In the genomic region with DNA sequence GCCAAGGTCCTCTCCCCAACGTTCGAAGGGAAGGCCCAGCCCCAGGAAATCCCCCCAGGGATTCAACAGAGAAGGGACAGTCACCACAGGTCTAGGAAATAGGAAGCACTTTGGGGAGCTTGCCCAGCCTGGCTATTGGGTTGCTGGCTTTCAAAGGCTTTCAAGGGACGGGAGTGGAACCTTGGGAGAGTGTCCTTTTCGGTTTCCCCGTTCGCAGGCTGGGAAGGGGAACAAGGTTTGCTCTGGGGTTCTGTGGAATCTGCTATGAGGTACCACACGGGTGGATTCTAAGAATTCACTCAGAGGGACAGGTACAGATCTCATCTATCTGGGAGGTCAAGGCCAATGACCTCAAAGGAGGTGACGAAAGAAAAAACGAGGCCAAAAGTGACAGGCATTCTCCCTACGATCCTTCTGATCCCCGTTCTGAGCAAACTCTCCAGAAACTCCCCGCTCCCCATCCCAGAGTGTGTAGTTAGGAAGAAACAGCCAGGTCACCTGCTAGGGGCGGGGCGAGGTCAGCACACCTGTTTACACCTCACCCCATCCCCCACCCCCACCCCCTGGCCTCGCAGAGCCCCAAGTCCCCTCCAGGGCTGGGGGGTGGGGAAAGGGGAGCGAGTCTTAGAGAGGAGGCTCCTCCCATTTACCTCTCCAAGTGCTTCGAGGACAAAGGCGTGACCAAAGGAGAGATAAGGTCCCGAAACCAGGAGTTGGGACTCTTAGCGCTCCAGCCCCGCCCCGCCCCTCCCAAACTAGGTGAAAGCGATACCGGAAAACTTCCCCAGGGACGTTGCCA, we compare ENCODE assay signal across 8 mouse cellular contexts. TPM values are rescaled to one million over a fixed set of nuclear protein-coding genes. Genes with fewer than 3 reads are reported as not detected.
DNase-seq lines count a peak whose midpoint lies in the region; ATAC-seq and TF ChIP-seq lines count a peak whose summit lies in the region.

No protein-coding gene starts in this region.

- ATAC-seq in hindbrain, embryonic 11.5 days (ENCODE audit: low FRiP score) = no peak
- no peak for ATAC-seq in limb, embryonic 14.5 days (ENCODE audit: low FRiP score, low read depth)

- H3K9ac ChIP-seq in ES-Bruce4 (ENCODE audit: low read depth, poor library complexity, severe bottlenecking) = peak overlapping the region; percentile 79
- peak overlapping the region; percentile 80; the same call in 1 of the 2 replicates for H3K9ac ChIP-seq in hindbrain, embryonic 11.5 days (ENCODE audit: low read depth, low read length)
- peak overlapping the region; percentile 85 for H3K9ac ChIP-seq in limb, embryonic 14.5 days (ENCODE audit: low read depth, low read length, severe bottlenecking)

- 2% methylated on average over 25 of the region's 25 CpGs for WGBS in hindbrain, embryonic 11.5 days
- WGBS in limb, embryonic 14.5 days = 8% methylated on average over 25 of the region's 25 CpGs

- TF ChIP-seq CTCF in ES-Bruce4 (IDR thresholded peaks at IDR 0.05; ENCODE audit: low read depth, low read length) = no peak

- H3K36me3 ChIP-seq in ES-Bruce4 (ENCODE audit: control insufficient read depth, insufficient read depth, low read length, poor library complexity, severe bottlenecking) (peaks cover 15% of the 10 kb centered on the region), myocyte (ENCODE audit: control insufficient read depth, insufficient read depth) (no peaks in the 10 kb centered on the region)
- H3K36me3 ChIP-seq in hindbrain, embryonic 11.5 days (ENCODE audit: control insufficient read depth, insufficient read depth, low read length) = no peaks in the 10 kb centered on the region
- H3K36me3 ChIP-seq in limb, embryonic 14.5 days (ENCODE audit: control insufficient read depth, insufficient read depth, low read length) = peaks cover 11% of the 10 kb centered on the region

- H3ac ChIP-seq in myocyte (ENCODE audit: control insufficient read depth, insufficient read length) = no peak overlapping the region

- peak; percentile 20 for DNase-seq in adrenal gland, postnatal 25 days
- DNase-seq in hindbrain, embryonic 11.5 days (ENCODE audit: low spot score) = no peak
- peak; percentile 54 for DNase-seq in limb, embryonic 14.5 days (ENCODE audit: low spot score)
- no peak for DNase-seq in thymus, postnatal 36 days
- DNase-seq in cerebellum, adult 9-10 months = no peak
- no peak for DNase-seq in frontal cortex, postnatal 25 days (ENCODE audit: low spot score in 2 of 2)

- H3K4me3 ChIP-seq in ES-Bruce4 (ENCODE audit: low read depth, low read length) = peak overlapping the region; percentile 84
- H3K4me3 ChIP-seq in hindbrain, embryonic 11.5 days (ENCODE audit: low read depth, low read length) = peak overlapping the region; percentile 68
- peak overlapping the region; percentile 93 for H3K4me3 ChIP-seq in limb, embryonic 14.5 days (replicated peaks; ENCODE audit: low read length)
- peak overlapping the region; percentile 63 for H3K4me3 ChIP-seq in myocyte

- peaks cover 21% of the 10 kb centered on the region for H3K4me1 ChIP-seq in ES-Bruce4 (ENCODE audit: control insufficient read depth, insufficient read depth, low read length)
- H3K4me1 ChIP-seq in hindbrain, embryonic 11.5 days (replicated peaks; ENCODE audit: control insufficient read depth, insufficient read depth, low read length) = no peaks in the 10 kb centered on the region; the same call in 1 of the 2 replicates
- peaks cover 28% of the 10 kb centered on the region for H3K4me1 ChIP-seq in limb, embryonic 14.5 days (ENCODE audit: control insufficient read depth, insufficient read depth, low read length)

- peak overlapping the region; percentile 41 for H3K27ac ChIP-seq in ES-Bruce4 (ENCODE audit: insufficient read depth, low read length)
- no peak overlapping the region for H3K27ac ChIP-seq in hindbrain, embryonic 11.5 days (ENCODE audit: low read depth, low read length)
- no peak overlapping the region; the same call in 1 of the 2 replicates for H3K27ac ChIP-seq in limb, embryonic 14.5 days (replicated peaks; ENCODE audit: low read depth, low read length)

- TF ChIP-seq POLR2A in ES-Bruce4 (IDR thresholded peaks at IDR 0.05; ENCODE audit: insufficient read depth, low read length) (no peak), myocyte (IDR thresholded peaks at IDR 0.05; ENCODE audit: insufficient read length, low read depth) (no peak)
- TF ChIP-seq POLR2A in limb, embryonic 14.5 days (IDR thresholded peaks at IDR 0.05; ENCODE audit: borderline replicate concordance, extremely low read depth, insufficient read depth, insufficient read length) = no peak

- no peaks in the 10 kb centered on the region for H3K79me2 ChIP-seq in myocyte (ENCODE audit: control insufficient read depth, insufficient read depth)

- H3K9me3 ChIP-seq in ES-Bruce4 (replicated peaks; ENCODE audit: control insufficient read depth, insufficient read depth, low read length, poor library complexity, severe bottlenecking) = no peaks in the 10 kb centered on the region
- no peaks in the 10 kb centered on the region for H3K9me3 ChIP-seq in hindbrain, embryonic 11.5 days (ENCODE audit: control insufficient read depth, low read length)
- H3K9me3 ChIP-seq in limb, embryonic 14.5 days (ENCODE audit: control insufficient read depth, low read length) = no peaks in the 10 kb centered on the region

- H3K27me3 ChIP-seq in ES-Bruce4 (ENCODE audit: control insufficient read depth, insufficient read depth, low read length, poor library complexity, severe bottlenecking) (no peaks in the 10 kb centered on the region), myocyte (ENCODE audit: control insufficient read depth, insufficient read depth, insufficient read length) (no peaks in the 10 kb centered on the region)
- H3K27me3 ChIP-seq in hindbrain, embryonic 11.5 days (ENCODE audit: control insufficient read depth, insufficient read depth, low read length) = no peaks in the 10 kb centered on the region
- no peaks in the 10 kb centered on the region for H3K27me3 ChIP-seq in limb, embryonic 14.5 days (ENCODE audit: control insufficient read depth, insufficient read depth, low read length)

- peak; percentile 87 for TF ChIP-seq EP300 in ES-Bruce4 (IDR thresholded peaks at IDR 0.05; ENCODE audit: insufficient read depth, low read depth, low read length)

- peak overlapping the region; percentile 74 for H3K4me2 ChIP-seq in hindbrain, embryonic 11.5 days (replicated peaks; ENCODE audit: low read depth, low read length)
- H3K4me2 ChIP-seq in limb, embryonic 14.5 days (replicated peaks; ENCODE audit: low read depth, low read length, severe bottlenecking) = peak overlapping the region; percentile 88
- H3K4me2 ChIP-seq in myocyte (ENCODE audit: low read depth) = peak overlapping the region; percentile 92

TF ChIP-seq in myocyte, 11 proteins besides CTCF, POLR2A, EP300 and RAD21:
- TF ChIP-seq POLR2AphosphoS2 (IDR thresholded peaks at IDR 0.05; ENCODE audit: insufficient read length, low read depth) = no peak
- no peak for TF ChIP-seq E2F4 (IDR thresholded peaks at IDR 0.05; ENCODE audit: insufficient read depth)
- no peak for TF ChIP-seq CEBPB (IDR thresholded peaks at IDR 0.05; ENCODE audit: insufficient read depth, poor library complexity, severe bottlenecking)

RNA-seq across cellular contexts. Expression of gene Nectin2, which starts 2.7 kb away (rescaled TPM):
- polyA plus RNA-seq in ES-Bruce4 (2011; ENCODE audit: insufficient read depth, insufficient read length, low read depth, missing spikeins) = 86.7 and 97.9 TPM in 2 replicates
- total RNA-seq in adrenal gland, postnatal 25 days (2021) = 62.3 and 66.9 TPM in 2 replicates
- 52.5 and 60.3 TPM in 2 replicates for polyA plus RNA-seq in hindbrain, embryonic 11.5 days (2014; fragmentation: Nextera tagmentation; extraction: Ambion mirVana)
- 58.9 and 72.1 TPM in 2 replicates for polyA plus RNA-seq in limb, embryonic 14.5 days (2012; rRNA removed)
- 71.3 and 80.8 TPM in 2 replicates for polyA plus RNA-seq in limb, embryonic 14.5 days (2014; fragmentation: Nextera tagmentation; extraction: Ambion mirVana)
- polyA plus RNA-seq in myocyte (2012; fragmentation: generic; extraction: Trizol) = 27.1 TPM

RNA-seq across cellular contexts. Expression of gene Bcam, which starts 23.2 kb away (rescaled TPM):
- polyA plus RNA-seq in ES-Bruce4 (2011; ENCODE audit: insufficient read depth, insufficient read length, low read depth, missing spikeins) (138 and 154 TPM in 2 replicates), myocyte (2012; fragmentation: generic; extraction: Trizol) (29.3 TPM)
- total RNA-seq in adrenal gland, postnatal 25 days (2021) = 37.2 TPM in 2 replicates
- polyA plus RNA-seq in hindbrain, embryonic 11.5 days (2014; fragmentation: Nextera tagmentation; extraction: Ambion mirVana) = 20.6 and 22.1 TPM in 2 replicates
- 94.3 and 108 TPM in 2 replicates for polyA plus RNA-seq in limb, embryonic 14.5 days (2012; rRNA removed)
- polyA plus RNA-seq in limb, embryonic 14.5 days (2014; fragmentation: Nextera tagmentation; extraction: Ambion mirVana) = 114 and 116 TPM in 2 replicates

RNA-seq across cellular contexts. Expression of gene Tomm40, which starts 32.4 kb away (rescaled TPM):
- polyA plus RNA-seq in ES-Bruce4 (2011; ENCODE audit: insufficient read depth, insufficient read length, low read depth, missing spikeins) (68.2 TPM in 2 replicates), myocyte (2012; fragmentation: generic; extraction: Trizol) (112 TPM)
- 96.1 and 115 TPM in 2 replicates for total RNA-seq in adrenal gland, postnatal 25 days (2021)
- 113 and 129 TPM in 2 replicates for polyA plus RNA-seq in hindbrain, embryonic 11.5 days (2014; fragmentation: Nextera tagmentation; extraction: Ambion mirVana)
- 101 and 123 TPM in 2 replicates for polyA plus RNA-seq in limb, embryonic 14.5 days (2012; rRNA removed)
- polyA plus RNA-seq in limb, embryonic 14.5 days (2014; fragmentation: Nextera tagmentation; extraction: Ambion mirVana) = 124 and 129 TPM in 2 replicates

RNA-seq across cellular contexts. Expression of gene Apoe, which starts 48.6 kb away (rescaled TPM):
- polyA plus RNA-seq in ES-Bruce4 (2011; ENCODE audit: insufficient read depth, insufficient read length, low read depth, missing spikeins) (1,030 and 1,048 TPM in 2 replicates), myocyte (2012; fragmentation: generic; extraction: Trizol) (2.3 TPM)
- 714 and 971 TPM in 2 replicates for total RNA-seq in adrenal gland, postnatal 25 days (2021)
- 192 and 221 TPM in 2 replicates for polyA plus RNA-seq in hindbrain, embryonic 11.5 days (2014; fragmentation: Nextera tagmentation; extraction: Ambion mirVana)
- polyA plus RNA-seq in limb, embryonic 14.5 days (2012; rRNA removed) = 365 and 376 TPM in 2 replicates
- 413 and 469 TPM in 2 replicates for polyA plus RNA-seq in limb, embryonic 14.5 days (2014; fragmentation: Nextera tagmentation; extraction: Ambion mirVana)

RNA-seq across cellular contexts. Expression of gene Cblc, which starts 49.0 kb away (rescaled TPM):
- polyA plus RNA-seq in ES-Bruce4 (2011; ENCODE audit: insufficient read depth, insufficient read length, low read depth, missing spikeins) (17.1 and 23.2 TPM in 2 replicates), myocyte (2012; fragmentation: generic; extraction: Trizol) (0.90 TPM)
- 0.55 TPM in 1 of 2 replicates, not detected in the other for total RNA-seq in adrenal gland, postnatal 25 days (2021)
- 0.59 and 0.63 TPM in 2 replicates for polyA plus RNA-seq in hindbrain, embryonic 11.5 days (2014; fragmentation: Nextera tagmentation; extraction: Ambion mirVana)
- polyA plus RNA-seq in limb, embryonic 14.5 days (2012; rRNA removed) = 5.2 and 5.9 TPM in 2 replicates
- 7.5 and 8.6 TPM in 2 replicates for polyA plus RNA-seq in limb, embryonic 14.5 days (2014; fragmentation: Nextera tagmentation; extraction: Ambion mirVana)

Comparison
In these comparisons a context has a peak if more than half of its experiments do, and no peak if none do; other contexts are left out.
1. DNase-seq: peak in adrenal gland, postnatal 25 days (single experiment) and limb, embryonic 14.5 days (single experiment); none in hindbrain, embryonic 11.5 days (single experiment), thymus, postnatal 36 days (0 of 2), cerebellum, adult 9-10 months (single experiment) and frontal cortex, postnatal 25 days (0 of 2).
2. Peak in every context shown above with its lines, with median percentiles within 50 percentile points of each other: H3K4me3 ChIP-seq, H3K9ac ChIP-seq and H3K4me2 ChIP-seq.